Mouse (Mus musculus): ENCODE measurements around the gene Padi2. TPM values are rescaled to one million over a fixed set of nuclear protein-coding genes. Genes with fewer than 3 reads are reported as not detected.

The Padi2 gene
- polyA plus RNA-seq, 1 experiment from 2014 or later = 0.23 TPM

DNA sequence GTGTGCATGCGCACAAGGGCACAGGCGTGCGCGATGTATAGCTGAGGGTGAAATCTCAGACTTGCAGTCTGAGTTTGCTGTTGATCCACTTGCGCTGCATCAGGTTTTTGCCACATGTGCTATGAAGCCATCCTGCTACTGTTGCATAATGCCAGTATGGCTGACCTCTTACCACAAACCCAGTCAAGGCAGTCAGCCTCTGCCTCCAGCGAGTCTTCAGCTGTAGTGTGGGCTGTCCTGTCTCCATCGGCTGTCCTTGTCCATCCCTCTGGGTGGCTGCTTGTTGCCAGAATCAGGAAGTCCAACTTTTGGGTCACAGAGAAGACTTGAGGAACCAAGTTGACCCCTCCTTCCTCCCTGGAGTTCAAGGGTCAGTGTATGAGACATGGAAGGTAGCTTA, 69.2 kb downstream of the Padi2 start:
- no peak for DNase-seq (ENCODE audit: low spot score)
- Histone ChIP-seq H3K27ac (ENCODE audit: low read depth, low read length) (no peak overlapping the region), H3K4me2 (ENCODE audit: low read depth, low read length, severe bottlenecking) (no peak overlapping the region), H3K4me3 (ENCODE audit: low read depth, low read length) (no peak overlapping the region), H3K9ac (ENCODE audit: low read length) (no peak overlapping the region), H3K36me3 (ENCODE audit: control insufficient read depth, insufficient read depth, low read length) (peaks cover 10% of the 10 kb centered on the region), H3K9me3 (ENCODE audit: control insufficient read depth, low read length) (no peaks in the 10 kb centered on the region), H3K27me3 (ENCODE audit: control insufficient read depth, insufficient read depth, low read length) (no peaks in the 10 kb centered on the region), H3K4me1 (replicated peaks; ENCODE audit: control insufficient read depth, insufficient read depth, low read length) (no peaks in the 10 kb centered on the region)
- ATAC-seq (replicated peaks; ENCODE audit: low FRiP score) = no peak
- WGBS = 94% methylated on average over 7 of the region's 7 CpGs

GRCm38 (mm10) chr4:140977278-140977677, 71.1 kb downstream of the Padi2 start:
- WGBS = 88% methylated on average over 10 of the region's 10 CpGs
- no peaks in the 10 kb centered on the region; the same call in 1 of the 2 replicates for H3K9me3 ChIP-seq (ENCODE audit: control insufficient read depth, low read length)
- DNase-seq (ENCODE audit: low spot score) (no peak), ATAC-seq (replicated peaks; ENCODE audit: low FRiP score) (no peak)
- no peak overlapping the region for H3K4me2 ChIP-seq (ENCODE audit: low read depth, low read length, severe bottlenecking)
- no peak overlapping the region for H3K4me3 ChIP-seq (ENCODE audit: low read depth, low read length)
- no peaks in the 10 kb centered on the region for H3K27me3 ChIP-seq (ENCODE audit: control insufficient read depth, insufficient read depth, low read length)
- peaks cover 4% of the 10 kb centered on the region; the same call in 1 of the 2 replicates for H3K36me3 ChIP-seq (ENCODE audit: control insufficient read depth, insufficient read depth, low read length)
- H3K4me1 ChIP-seq (replicated peaks; ENCODE audit: control insufficient read depth, insufficient read depth, low read length) = no peaks in the 10 kb centered on the region
- no peak overlapping the region for H3K9ac ChIP-seq (ENCODE audit: low read length)
- no peak overlapping the region for H3K27ac ChIP-seq (ENCODE audit: low read depth, low read length)

GRCm38 (mm10) chr4:140977886-140978692, 71.9 kb downstream of the Padi2 start:
- 97% methylated on average over 14 of the region's 14 CpGs for WGBS
- Histone ChIP-seq H3K27me3 (ENCODE audit: control insufficient read depth, insufficient read depth, low read length) (no peaks in the 10 kb centered on the region), H3K9me3 (ENCODE audit: control insufficient read depth, low read length) (no peaks in the 10 kb centered on the region; the same call in 1 of the 2 replicates), H3K36me3 (ENCODE audit: control insufficient read depth, insufficient read depth, low read length) (peaks cover 4% of the 10 kb centered on the region; the same call in 1 of the 2 replicates), H3K4me1 (replicated peaks; ENCODE audit: control insufficient read depth, insufficient read depth, low read length) (no peaks in the 10 kb centered on the region), H3K4me2 (ENCODE audit: low read depth, low read length, severe bottlenecking) (no peak overlapping the region), H3K27ac (ENCODE audit: low read depth, low read length) (no peak overlapping the region), H3K4me3 (ENCODE audit: low read depth, low read length) (no peak overlapping the region), H3K9ac (ENCODE audit: low read length) (no peak overlapping the region)
- ATAC-seq (replicated peaks; ENCODE audit: low FRiP score) (no peak), DNase-seq (ENCODE audit: low spot score) (no peak)

- H3K36me3 ChIP-seq (ENCODE audit: control insufficient read depth, insufficient read depth, low read length) = peaks cover 4% of the 10 kb centered on the region; the same call in 1 of the 2 replicates
- 88% methylated on average over 2 of the region's 2 CpGs for WGBS
- no peak overlapping the region for H3K9ac ChIP-seq (ENCODE audit: low read length)
- no peak overlapping the region for H3K27ac ChIP-seq (ENCODE audit: low read depth, low read length)
- DNase-seq (ENCODE audit: low spot score) (no peak), ATAC-seq (replicated peaks; ENCODE audit: low FRiP score) (no peak)
- H3K27me3 ChIP-seq (ENCODE audit: control insufficient read depth, insufficient read depth, low read length) = no peaks in the 10 kb centered on the region
- H3K4me2 ChIP-seq (ENCODE audit: low read depth, low read length, severe bottlenecking) = no peak overlapping the region
- 0 out of 2 replicates have a peak, but pooled peaks cover 2% of the 10 kb centered on the region for H3K4me1 ChIP-seq (replicated peaks; ENCODE audit: control insufficient read depth, insufficient read depth, low read length)
- H3K4me3 ChIP-seq (ENCODE audit: low read depth, low read length) = no peak overlapping the region
- no peaks in the 10 kb centered on the region; the same call in 1 of the 2 replicates for H3K9me3 ChIP-seq (ENCODE audit: control insufficient read depth, low read length)
Observed at GRCm38 (mm10) chr4:140981605-140982004, 75.5 kb downstream of the Padi2 start.

DNA sequence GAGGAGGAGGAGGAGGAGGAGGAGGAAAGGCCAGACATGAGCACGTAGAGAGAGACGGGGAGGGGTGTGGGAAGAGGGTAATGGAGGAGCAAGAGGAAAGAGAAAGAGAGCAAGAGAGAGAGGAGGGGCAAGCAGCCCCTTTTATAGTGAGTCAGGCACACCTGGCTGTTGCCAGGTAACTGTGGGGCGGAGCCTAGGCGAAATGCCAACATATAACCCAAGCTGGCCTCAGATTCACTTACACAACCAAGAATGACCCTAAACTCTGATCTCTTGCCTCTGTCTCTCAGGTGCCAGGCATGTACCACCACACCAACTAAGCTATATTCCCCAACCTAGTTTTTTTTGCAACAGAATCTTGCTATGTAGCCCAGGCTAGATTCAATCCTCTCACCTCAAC, 76.7 kb downstream of the Padi2 start:
- Histone ChIP-seq H3K27ac (ENCODE audit: low read depth, low read length) (no peak overlapping the region), H3K36me3 (ENCODE audit: control insufficient read depth, insufficient read depth, low read length) (peaks cover 4% of the 10 kb centered on the region; the same call in 1 of the 2 replicates), H3K9me3 (ENCODE audit: control insufficient read depth, low read length) (no peaks in the 10 kb centered on the region; the same call in 1 of the 2 replicates), H3K4me2 (ENCODE audit: low read depth, low read length, severe bottlenecking) (no peak overlapping the region), H3K27me3 (ENCODE audit: control insufficient read depth, insufficient read depth, low read length) (no peaks in the 10 kb centered on the region), H3K9ac (ENCODE audit: low read length) (no peak overlapping the region), H3K4me1 (replicated peaks; ENCODE audit: control insufficient read depth, insufficient read depth, low read length) (0 out of 2 replicates have a peak, but pooled peaks cover 3% of the 10 kb centered on the region), H3K4me3 (ENCODE audit: low read depth, low read length) (no peak overlapping the region)
- no peak for DNase-seq (ENCODE audit: low spot score)
- ATAC-seq (replicated peaks; ENCODE audit: low FRiP score) = no peak
- 69% methylated on average over 4 of the region's 4 CpGs for WGBS

- WGBS = 24% methylated on average over 9 of the region's 9 CpGs
- H3K9ac ChIP-seq (ENCODE audit: low read length) = no peak overlapping the region
Observed at GRCm38 (mm10) chr4:140983442-140983841, 77.3 kb downstream of the Padi2 start.

DNA sequence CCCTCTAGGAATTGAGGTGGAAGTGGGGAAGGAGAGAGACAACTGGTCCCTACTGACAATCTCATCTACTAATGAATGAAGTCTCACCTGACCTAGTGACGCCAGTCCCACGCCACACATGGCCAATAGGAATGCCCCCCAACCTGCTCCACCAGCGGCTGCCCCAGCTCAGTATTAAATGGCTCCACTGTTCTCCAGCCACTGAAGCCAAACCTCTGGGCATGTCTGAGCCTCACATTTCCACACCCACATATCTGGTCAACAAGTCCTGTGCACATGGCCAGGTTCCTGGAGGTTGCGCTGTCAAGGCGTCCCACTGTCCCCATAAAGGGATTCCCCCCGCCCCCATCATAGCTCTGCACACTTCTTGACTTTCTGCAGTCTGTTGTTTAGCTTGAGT, 78.4 kb downstream of the Padi2 start:
- Histone ChIP-seq H3K27ac (ENCODE audit: low read depth, low read length) (no peak overlapping the region), H3K4me2 (ENCODE audit: low read depth, low read length, severe bottlenecking) (no peak overlapping the region), H3K9ac (ENCODE audit: low read length) (no peak overlapping the region), H3K36me3 (ENCODE audit: control insufficient read depth, insufficient read depth, low read length) (peaks cover 3% of the 10 kb centered on the region; the same call in 1 of the 2 replicates), H3K27me3 (ENCODE audit: control insufficient read depth, insufficient read depth, low read length) (no peaks in the 10 kb centered on the region), H3K4me3 (ENCODE audit: low read depth, low read length) (no peak overlapping the region), H3K9me3 (ENCODE audit: control insufficient read depth, low read length) (no peaks in the 10 kb centered on the region; the same call in 1 of the 2 replicates), H3K4me1 (replicated peaks; ENCODE audit: control insufficient read depth, insufficient read depth, low read length) (peaks cover 3% of the 10 kb centered on the region; the same call in 1 of the 2 replicates)
- WGBS = 86% methylated on average over 6 of the region's 6 CpGs
- no peak for DNase-seq (ENCODE audit: low spot score)
- ATAC-seq (replicated peaks; ENCODE audit: low FRiP score) = no peak

More at GRCm38 (mm10) chr4:140983442-140983841, 77.3 kb downstream of the Padi2 start:
- H3K36me3 ChIP-seq (ENCODE audit: control insufficient read depth, insufficient read depth, low read length) = peaks cover 4% of the 10 kb centered on the region; the same call in 1 of the 2 replicates
- no peak overlapping the region for H3K4me2 ChIP-seq (ENCODE audit: low read depth, low read length, severe bottlenecking)
- H3K4me1 ChIP-seq (replicated peaks; ENCODE audit: control insufficient read depth, insufficient read depth, low read length) = peaks cover 3% of the 10 kb centered on the region; the same call in 1 of the 2 replicates
- H3K27me3 ChIP-seq (ENCODE audit: control insufficient read depth, insufficient read depth, low read length) = no peaks in the 10 kb centered on the region
- no peak for DNase-seq (ENCODE audit: low spot score)
- H3K27ac ChIP-seq (ENCODE audit: low read depth, low read length) = no peak overlapping the region
- H3K4me3 ChIP-seq (ENCODE audit: low read depth, low read length) = no peak overlapping the region
- no peaks in the 10 kb centered on the region; the same call in 1 of the 2 replicates for H3K9me3 ChIP-seq (ENCODE audit: control insufficient read depth, low read length)
- ATAC-seq (replicated peaks; ENCODE audit: low FRiP score) = no peak

- ATAC-seq (replicated peaks; ENCODE audit: low FRiP score) = peak; percentile 26
- Histone ChIP-seq H3K27me3 (ENCODE audit: control insufficient read depth, insufficient read depth, low read length) (no peaks in the 10 kb centered on the region), H3K27ac (ENCODE audit: low read depth, low read length) (no peak overlapping the region), H3K4me2 (ENCODE audit: low read depth, low read length, severe bottlenecking) (peak overlapping the region; percentile 84), H3K4me1 (replicated peaks; ENCODE audit: control insufficient read depth, insufficient read depth, low read length) (peaks cover 3% of the 10 kb centered on the region; the same call in 1 of the 2 replicates), H3K9me3 (ENCODE audit: control insufficient read depth, low read length) (no peaks in the 10 kb centered on the region; the same call in 1 of the 2 replicates), H3K36me3 (ENCODE audit: control insufficient read depth, insufficient read depth, low read length) (no peaks in the 10 kb centered on the region), H3K9ac (ENCODE audit: low read length) (peak overlapping the region; percentile 90), H3K4me3 (ENCODE audit: low read depth, low read length) (peak overlapping the region; percentile 84)
- 19% methylated on average over 13 of the region's 15 CpGs for WGBS
- DNase-seq (ENCODE audit: low spot score) = no peak
Observed at GRCm38 (mm10) chr4:140986024-140986710, 80.0 kb downstream of the Padi2 start.
